Mouse (Mus musculus): ENCODE measurements at regions not wholly inside any gene's neighbourhood (a gene's known extent, or its start where the extent isn't known, plus 50 kb on each side); places are given as distances from the start of the nearest gene placed in this dataset.

- TF ChIP-seq CTCF (IDR thresholded peaks at IDR 0.05; ENCODE audit: insufficient read depth, low read depth, low read length) = no peak
- TF ChIP-seq POLR2A (IDR thresholded peaks at IDR 0.05; ENCODE audit: insufficient read depth, low read depth, low read length) = no peak
Measured at GRCm38 (mm10) chr16:72085181-72085580, 222.9 kb upstream of the Robo1 start.
